ENCODE assay signal across 8 mouse cellular contexts in the genomic region with DNA sequence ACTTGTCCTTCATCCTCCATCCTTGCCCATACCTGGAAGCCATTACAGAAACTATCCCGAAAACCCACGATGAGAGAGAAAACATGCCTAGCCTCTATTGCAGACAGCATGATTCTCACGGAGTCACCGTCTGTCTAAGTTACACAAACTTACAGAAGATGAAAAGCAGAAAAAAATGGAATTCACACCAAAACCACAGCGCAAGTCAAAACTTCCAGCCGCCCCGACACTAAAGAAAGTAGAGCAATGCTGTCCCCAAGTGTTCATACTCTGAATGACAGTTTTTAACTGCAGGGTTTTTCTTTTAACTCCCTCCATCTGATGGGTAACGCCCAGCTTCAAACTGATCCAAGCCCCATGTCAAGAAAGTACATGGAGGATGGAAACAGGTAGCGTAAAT. TPM values are rescaled to one million over a fixed set of nuclear protein-coding genes. Genes with fewer than 3 reads are reported as not detected.
DNase-seq lines count a peak whose midpoint lies in the region; ATAC-seq and TF ChIP-seq lines count a peak whose summit lies in the region.

No protein-coding gene starts in this region.

- peak; percentile 53 for TF ChIP-seq CTCF in kidney, adult 2 months (conservative IDR thresholded peaks at IDR 0.05; ENCODE audit: insufficient read depth, insufficient read length, low read depth, low read length)

- peak; percentile 51 for DNase-seq in forebrain, embryonic 11.5 days (ENCODE audit: low spot score)
- peak; percentile 91 for DNase-seq in 3T3-L1 (ENCODE audit: low read depth, low spot score)
- peak; percentile 24 to 43 for DNase-seq in adrenal gland, adult 18-20 months (ENCODE audit: low spot score in 2 of 2)
- peak; percentile 57 for DNase-seq in kidney, adult 2 months
- DNase-seq in limb, embryonic 14.5 days (ENCODE audit: low spot score), result peak; percentile 72
- peak; percentile 13 to 35 for DNase-seq in spleen, postnatal 36 days (ENCODE audit: low spot score in 2 of 2)

- no peaks in the 10 kb centered on the region for H3K36me3 ChIP-seq in forebrain, embryonic 11.5 days (ENCODE audit: control insufficient read depth, insufficient read depth, low read length)
- no peaks in the 10 kb centered on the region for H3K36me3 ChIP-seq in forebrain, embryonic 15.5 days
- no peaks in the 10 kb centered on the region for H3K36me3 ChIP-seq in embryonic facial prominence, embryonic 13.5 days
- no peaks in the 10 kb centered on the region for H3K36me3 ChIP-seq in kidney, adult 2 months (ENCODE audit: control insufficient read depth, insufficient read depth, low read length)
- H3K36me3 ChIP-seq in limb, embryonic 14.5 days (ENCODE audit: control insufficient read depth, insufficient read depth, low read length), result no peaks in the 10 kb centered on the region

- no peak for TF ChIP-seq POLR2A in kidney, adult 2 months (IDR thresholded peaks at IDR 0.05; ENCODE audit: low read depth, low read length)
- no peak for TF ChIP-seq POLR2A in limb, embryonic 14.5 days (IDR thresholded peaks at IDR 0.05; ENCODE audit: borderline replicate concordance, extremely low read depth, insufficient read depth, insufficient read length)

- no peak overlapping the region for H3K27ac ChIP-seq in forebrain, embryonic 11.5 days (ENCODE audit: low read depth, low read length)
- no peak overlapping the region for H3K27ac ChIP-seq in forebrain, embryonic 15.5 days (replicated peaks)
- H3K27ac ChIP-seq in embryonic facial prominence, embryonic 13.5 days, result no peak overlapping the region
- H3K27ac ChIP-seq in kidney, adult 2 months (ENCODE audit: insufficient read depth, low read depth, low read length), result no peak overlapping the region
- no peak overlapping the region for H3K27ac ChIP-seq in limb, embryonic 14.5 days (replicated peaks; ENCODE audit: low read depth, low read length)

- H3K4me2 ChIP-seq in forebrain, embryonic 11.5 days (ENCODE audit: low read depth, low read length, severe bottlenecking), result no peak overlapping the region
- H3K4me2 ChIP-seq in forebrain, embryonic 15.5 days (replicated peaks), result no peak overlapping the region
- H3K4me2 ChIP-seq in embryonic facial prominence, embryonic 13.5 days, result peak overlapping the region; percentile 40
- H3K4me2 ChIP-seq in limb, embryonic 14.5 days (replicated peaks; ENCODE audit: low read depth, low read length, severe bottlenecking), result no peak overlapping the region

- H3K4me1 ChIP-seq in forebrain, embryonic 11.5 days (replicated peaks; ENCODE audit: control insufficient read depth, insufficient read depth, low read length), result no peaks in the 10 kb centered on the region
- H3K4me1 ChIP-seq in forebrain, embryonic 15.5 days, result no peaks in the 10 kb centered on the region
- peaks cover 2% of the 10 kb centered on the region for H3K4me1 ChIP-seq in embryonic facial prominence, embryonic 13.5 days
- H3K4me1 ChIP-seq in kidney, adult 2 months (ENCODE audit: control insufficient read depth, insufficient read depth, low read length), result no peaks in the 10 kb centered on the region; the same call in 1 of the 2 replicates
- H3K4me1 ChIP-seq in limb, embryonic 14.5 days (ENCODE audit: control insufficient read depth, insufficient read depth, low read length), result no peaks in the 10 kb centered on the region

- H3K4me3 ChIP-seq in forebrain, embryonic 11.5 days (ENCODE audit: low read depth, low read length), result no peak overlapping the region
- no peak overlapping the region for H3K4me3 ChIP-seq in forebrain, embryonic 15.5 days
- no peak overlapping the region for H3K4me3 ChIP-seq in embryonic facial prominence, embryonic 13.5 days
- H3K4me3 ChIP-seq in kidney, adult 2 months (ENCODE audit: insufficient read depth, low read depth, low read length), result no peak overlapping the region
- no peak overlapping the region for H3K4me3 ChIP-seq in limb, embryonic 14.5 days (replicated peaks; ENCODE audit: low read length)

- H3K9me3 ChIP-seq in forebrain, embryonic 11.5 days (ENCODE audit: control insufficient read depth, low read length), result no peaks in the 10 kb centered on the region
- no peaks in the 10 kb centered on the region for H3K9me3 ChIP-seq in forebrain, embryonic 15.5 days
- no peaks in the 10 kb centered on the region for H3K9me3 ChIP-seq in embryonic facial prominence, embryonic 13.5 days
- H3K9me3 ChIP-seq in limb, embryonic 14.5 days (ENCODE audit: control insufficient read depth, low read length), result no peaks in the 10 kb centered on the region

- WGBS in forebrain, embryonic 11.5 days, result 25% methylated on average over 9 of the region's 9 CpGs
- 28% methylated on average over 9 of the region's 9 CpGs for WGBS in forebrain, embryonic 15.5 days
- 12% methylated on average over 9 of the region's 9 CpGs for whole genome bisulfite sequencing in embryonic facial prominence, embryonic 13.5 days
- WGBS in kidney, adult 2 months, result 28% methylated on average over 9 of the region's 9 CpGs
- WGBS in limb, embryonic 14.5 days, result 17% methylated on average over 9 of the region's 9 CpGs

- H3K9ac ChIP-seq in forebrain, embryonic 11.5 days (ENCODE audit: low read length), result no peak overlapping the region
- H3K9ac ChIP-seq in forebrain, embryonic 15.5 days (replicated peaks), result no peak overlapping the region
- no peak overlapping the region for H3K9ac ChIP-seq in embryonic facial prominence, embryonic 13.5 days
- H3K9ac ChIP-seq in limb, embryonic 14.5 days (ENCODE audit: low read depth, low read length, severe bottlenecking), result no peak overlapping the region

- no peaks in the 10 kb centered on the region for H3K27me3 ChIP-seq in forebrain, embryonic 11.5 days (ENCODE audit: control insufficient read depth, insufficient read depth, low read length)
- no peaks in the 10 kb centered on the region for H3K27me3 ChIP-seq in forebrain, embryonic 15.5 days
- H3K27me3 ChIP-seq in embryonic facial prominence, embryonic 13.5 days, result no peaks in the 10 kb centered on the region
- no peaks in the 10 kb centered on the region for H3K27me3 ChIP-seq in kidney, adult 2 months (replicated peaks; ENCODE audit: control insufficient read depth, insufficient read depth, low read length)
- no peaks in the 10 kb centered on the region for H3K27me3 ChIP-seq in limb, embryonic 14.5 days (ENCODE audit: control insufficient read depth, insufficient read depth, low read length)

- ATAC-seq in forebrain, embryonic 11.5 days (replicated peaks; ENCODE audit: low FRiP score), result no peak
- no peak for ATAC-seq in forebrain, embryonic 15.5 days (replicated peaks)
- ATAC-seq in embryonic facial prominence, embryonic 13.5 days (ENCODE audit: insufficient number of reproducible peaks, insufficient read depth, low FRiP score, low TSS enrichment, low read depth), result no peak
- no peak for ATAC-seq in limb, embryonic 14.5 days (ENCODE audit: low FRiP score, low read depth)

RNA-seq across cellular contexts. Expression of a gene that starts 39.6 kb away (rescaled TPM):
- 180 and 186 TPM in 2 replicates for polyA plus RNA-seq in forebrain, embryonic 11.5 days (2014; fragmentation: Nextera tagmentation; extraction: Ambion mirVana)
- polyA plus RNA-seq in forebrain, embryonic 15.5 days (2015; fragmentation: Nextera tagmentation; extraction: Ambion mirVana), result 92.2 and 96.9 TPM in 2 replicates
- 100 to 1,000 TPM; 302 to 310 TPM for total RNA-seq in adrenal gland, adult 18-20 months (2021)
- 150 and 189 TPM in 2 replicates for polyA plus RNA-seq in embryonic facial prominence, embryonic 13.5 days (2015; fragmentation: Nextera tagmentation; extraction: Ambion mirVana)
- 208 and 280 TPM in 2 replicates for polyA plus RNA-seq in kidney, adult 2 months (2012; rRNA removed)
- polyA plus RNA-seq in limb, embryonic 14.5 days (2012; rRNA removed), result 133 and 134 TPM in 2 replicates
- polyA plus RNA-seq in limb, embryonic 14.5 days (2014; fragmentation: Nextera tagmentation; extraction: Ambion mirVana), result 174 and 180 TPM in 2 replicates

Comparison
In these comparisons a context has a peak if more than half of its experiments do, and no peak if none do; other contexts are left out.
1. DNase-seq: peak in every context shown above with its lines; median percentile 91 in 3T3-L1; 72 in limb, embryonic 14.5 days; 57 in kidney, adult 2 months; 51 in forebrain, embryonic 11.5 days; 34 in adrenal gland, adult 18-20 months; 24 in spleen, postnatal 36 days.